Comparison of ENCODE assay signal across 13 mouse cellular contexts in genomic region chr5:31606151-31606550, GRCm38 (mm10). TPM values are rescaled to one million over a fixed set of nuclear protein-coding genes. Genes with fewer than 3 reads are reported as not detected.
DNase-seq lines count a peak whose midpoint lies in the region; ATAC-seq and TF ChIP-seq lines count a peak whose summit lies in the region.
"Had no signal": no experiment of that assay in that cellular context is flagged by ENCODE, and none has a peak within 500 bp of the region (broad histone marks: within the 10 kb centered on the region; RNA-seq: fewer than 3 reads in every experiment).

No protein-coding gene starts in this region.

- intact Hi-C loops in heart, adult 2 months (cut with DNase I) = no loop called here

- H3K4me2 ChIP-seq in heart, embryonic 12.5 days = no peak overlapping the region
- no peak overlapping the region for H3K4me2 ChIP-seq in liver, postnatal 0 days (ENCODE audit: low read depth, low read length)

- no peak for ATAC-seq in heart, embryonic 12.5 days (ENCODE audit: insufficient number of reproducible peaks, low FRiP score)
- ATAC-seq in monocyte, adult 5-6 weeks (replicated peaks; ENCODE audit: insufficient number of reproducible peaks, low FRiP score, low TSS enrichment, poor library complexity, severe bottlenecking) = no peak
- no peak for ATAC-seq in liver, postnatal 0 days
- no peak for ATAC-seq in erythroid progenitor cell, adult 5-6 weeks (replicated peaks; ENCODE audit: low FRiP score, poor library complexity, severe bottlenecking)
- ATAC-seq: forebrain, embryonic 14.5 days had no signal

- DNase-seq in heart, adult 2 months = peak; percentile 60 to 68
- peak; percentile 97 for DNase-seq in gonadal fat pad, adult 2 months (ENCODE audit: low read depth)
- DNase-seq in thymus, postnatal 25 days = peak; percentile 62
- no peak for DNase-seq in liver, postnatal 0 days
- DNase-seq: cerebellum, postnatal 36 days; kidney, adult 9 months; lung, adult 2 months; midbrain, embryonic 14.5 days had no signal

- H3K79me2 ChIP-seq in heart, adult 2 months (replicated peaks; ENCODE audit: control insufficient read depth, insufficient read depth, low read length) = no peaks in the 10 kb centered on the region

- TF ChIP-seq CTCF in heart, adult 2 months (IDR thresholded peaks at IDR 0.05) = no peak
- TF ChIP-seq CTCF in liver, postnatal 0 days (IDR thresholded peaks at IDR 0.05; ENCODE audit: low read depth) = no peak

- H3K4me1 ChIP-seq in heart, adult 2 months (ENCODE audit: control insufficient read depth, insufficient read depth, low read length) = peaks cover 7% of the 10 kb centered on the region
- peaks cover 15% of the 10 kb centered on the region; the same call in 1 of the 2 replicates for H3K4me1 ChIP-seq in heart, embryonic 12.5 days (replicated peaks)
- peaks cover 15% of the 10 kb centered on the region for H3K4me1 ChIP-seq in brown adipose tissue, adult 24 weeks (ENCODE audit: control insufficient read depth, insufficient read depth, insufficient read length, low read length)
- H3K4me1 ChIP-seq in liver, postnatal 0 days (ENCODE audit: insufficient read depth) = peaks cover 4% of the 10 kb centered on the region; the same call in 1 of the 2 replicates

- no peak for TF ChIP-seq EP300 in heart, adult 2 months (IDR thresholded peaks at IDR 0.05; ENCODE audit: insufficient read depth, low read depth, low read length)
- TF ChIP-seq EP300 in liver, postnatal 0 days (IDR thresholded peaks at IDR 0.05; ENCODE audit: low read depth) = no peak

- no peak overlapping the region for H3K9ac ChIP-seq in heart, adult 2 months (ENCODE audit: low read depth, low read length)
- no peak overlapping the region for H3K9ac ChIP-seq in heart, embryonic 12.5 days
- H3K9ac ChIP-seq in liver, postnatal 0 days (replicated peaks) = no peak overlapping the region

- no peaks in the 10 kb centered on the region for H3K9me3 ChIP-seq in heart, embryonic 12.5 days (replicated peaks)
- no peaks in the 10 kb centered on the region for H3K9me3 ChIP-seq in liver, postnatal 0 days (ENCODE audit: low read length)

- 30% methylated on average over 3 of the region's 3 CpGs for WGBS in heart, adult 2 months
- 50% methylated on average over 3 of the region's 3 CpGs for WGBS in heart, embryonic 12.5 days
- WGBS in liver, postnatal 0 days (ENCODE audit: insufficient replicate concordance) = 47% methylated on average over 3 of the region's 3 CpGs

- TF ChIP-seq POLR2A in heart, adult 2 months (IDR thresholded peaks at IDR 0.05; ENCODE audit: insufficient read depth, low read depth, low read length) = no peak

- peaks cover 3% of the 10 kb centered on the region; the same call in 1 of the 2 replicates for H3K36me3 ChIP-seq in heart, adult 2 months (ENCODE audit: control insufficient read depth, insufficient read depth, low read length)
- H3K36me3 ChIP-seq in heart, embryonic 12.5 days = no peaks in the 10 kb centered on the region
- no peaks in the 10 kb centered on the region for H3K36me3 ChIP-seq in liver, postnatal 0 days (replicated peaks; ENCODE audit: insufficient read depth, low read length)

- no peak overlapping the region for H3K4me3 ChIP-seq in heart, adult 2 months
- no peak overlapping the region for H3K4me3 ChIP-seq in heart, embryonic 12.5 days
- no peak overlapping the region for H3K4me3 ChIP-seq in brown adipose tissue, adult 24 weeks (ENCODE audit: insufficient read depth, low read depth, low read length)
- H3K4me3 ChIP-seq in liver, postnatal 0 days (ENCODE audit: low read depth, low read length) = no peak overlapping the region

- no peaks in the 10 kb centered on the region for H3K27me3 ChIP-seq in heart, adult 2 months (ENCODE audit: control insufficient read depth, insufficient read depth, low read length)
- H3K27me3 ChIP-seq in heart, embryonic 12.5 days (replicated peaks) = no peaks in the 10 kb centered on the region
- no peaks in the 10 kb centered on the region for H3K27me3 ChIP-seq in liver, postnatal 0 days (ENCODE audit: insufficient read depth, low read length)

- no peak overlapping the region for H3K27ac ChIP-seq in heart, adult 2 months
- H3K27ac ChIP-seq in heart, embryonic 12.5 days (ENCODE audit: poor library complexity, severe bottlenecking) = no peak overlapping the region
- H3K27ac ChIP-seq in brown adipose tissue, adult 24 weeks (replicated peaks; ENCODE audit: low read depth, low read length) = 0 out of 2 replicates have a peak overlapping the region, but pooled peaks have one; percentile 12
- no peak overlapping the region for H3K27ac ChIP-seq in liver, postnatal 0 days (ENCODE audit: low read depth)

RNA-seq across cellular contexts. Expression of gene Mrpl33, which starts 9.4 kb away (rescaled TPM):
- total RNA-seq in heart, adult 2 months (2021) = 100 to 1,000 TPM; 281 to 332 TPM
- polyA plus RNA-seq in heart, adult 2 months (2012; rRNA removed) = 47.7 and 66.6 TPM in 2 replicates
- 372 TPM in 2 replicates for polyA plus RNA-seq in heart, embryonic 12.5 days (2016; fragmentation: Nextera tagmentation; extraction: Ambion mirVana)
- polyA plus RNA-seq in brown adipose tissue, adult 24 weeks (2012; ENCODE audit: insufficient read depth, insufficient read length, missing spikeins) = 464 and 474 TPM in 2 replicates
- polyA plus RNA-seq in gonadal fat pad, adult 2 months (2012; rRNA removed) = 30.7 and 31.4 TPM in 2 replicates
- total RNA-seq in monocyte, adult 5-6 weeks (2017) = 184 to 237 TPM (median 196 TPM) in 3 replicates
- polyA plus RNA-seq in liver, postnatal 0 days (2015; fragmentation: Nextera tagmentation; extraction: Ambion mirVana) = 165 and 167 TPM in 2 replicates
- 109 and 117 TPM in 2 replicates for total RNA-seq in erythroid progenitor cell, adult 5-6 weeks (2015; ENCODE audit: low replicate concordance)
- total RNA-seq in erythroid progenitor cell, adult 5-6 weeks (2017; ENCODE audit: low replicate concordance) = 34.1 and 76.0 TPM in 2 replicates
